Mouse (Mus musculus) embryonic fibroblast, embryonic 13.5 days (primary cell): Measurements from ENCODE around the gene Glyctk.

Source experiments
- CTCF ChIP-seq: IDR thresholded peaks from 2 replicates; pipeline ENCODE4 v1.5.1; 2011; ENCODE audit warnings: mild to moderate bottlenecking, control low read depth, low read length, moderate library complexity, borderline replicate concordance; ENCODE audit not compliant: insufficient read depth
- POLR2A ChIP-seq: IDR thresholded peaks from 2 replicates; pipeline ENCODE4 v1.6.1; 2011; ENCODE audit warnings: low read depth, mild to moderate bottlenecking, control low read depth, low read length, moderate library complexity

DNA sequence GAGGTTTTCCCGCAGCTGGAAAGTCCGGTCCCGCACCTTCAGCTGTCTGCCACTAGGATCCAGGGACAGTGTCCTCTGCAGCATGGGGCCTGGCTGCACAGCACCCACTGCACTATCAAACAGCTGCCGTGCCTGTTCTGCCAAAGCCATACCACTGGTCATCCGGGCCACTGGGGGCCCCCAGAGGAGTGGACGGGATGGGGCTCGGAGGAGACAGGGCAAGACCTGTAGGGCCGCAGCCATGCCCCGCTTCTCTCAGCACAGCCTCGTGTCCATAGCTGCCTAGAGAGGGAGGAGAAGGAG is 364 bp downstream of the Glyctk start:
- TF ChIP-seq CTCF (no peak), POLR2A (no peak)
